Mouse (Mus musculus) thymus, postnatal 36 days (tissue): ENCODE measurements at regions not wholly inside any gene's neighbourhood (a gene's known extent, or its start where the extent isn't known, plus 50 kb on each side); places are given as distances from the start of the nearest gene placed in this dataset.

Experiments used
- DNase-seq, 2 experiments: peaks; one replicate each; pipeline ENCODE4 v3.0.0; 2022; ENCODE audit warnings: mixed read lengths in 2 of 2

DNA sequence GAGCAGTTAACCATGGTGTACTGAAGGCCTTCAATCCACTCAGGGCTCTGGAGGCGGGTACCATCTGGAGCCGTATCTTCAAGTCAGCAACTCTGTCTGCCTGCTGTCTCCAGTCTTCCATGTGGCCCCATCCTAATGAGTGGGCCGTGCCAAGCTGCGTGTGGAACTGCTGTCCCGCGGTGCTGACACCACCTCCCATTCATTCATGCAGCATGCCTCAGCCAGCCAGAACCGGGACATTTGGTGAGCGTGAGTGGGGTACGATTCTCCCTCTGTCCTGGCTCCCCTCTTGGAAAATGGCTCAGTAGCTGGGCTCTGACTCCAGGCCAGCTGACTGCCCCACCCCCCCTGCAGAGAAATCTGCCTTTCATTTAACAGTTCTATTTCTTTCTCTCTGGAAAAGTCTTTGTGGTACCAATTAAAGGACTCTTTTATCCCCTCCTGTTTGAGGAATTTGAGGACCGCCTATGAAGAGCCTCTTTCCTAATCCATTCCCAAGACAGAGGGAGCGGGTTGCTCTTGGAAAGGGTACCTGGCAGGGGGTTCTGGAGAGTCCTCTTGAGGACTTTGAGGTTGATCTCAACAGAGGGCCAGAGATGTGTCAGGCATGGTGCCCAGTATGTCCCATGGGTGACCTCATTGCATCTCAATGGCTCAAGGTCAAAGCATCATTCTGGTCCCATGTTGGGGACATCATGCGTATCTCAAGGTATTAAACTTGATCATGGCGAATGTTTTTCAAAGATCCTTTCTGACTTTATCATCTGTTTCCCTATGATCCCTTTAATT lies 55.5 kb upstream of the Brd7 start:
- DNase-seq: no peak

DNA sequence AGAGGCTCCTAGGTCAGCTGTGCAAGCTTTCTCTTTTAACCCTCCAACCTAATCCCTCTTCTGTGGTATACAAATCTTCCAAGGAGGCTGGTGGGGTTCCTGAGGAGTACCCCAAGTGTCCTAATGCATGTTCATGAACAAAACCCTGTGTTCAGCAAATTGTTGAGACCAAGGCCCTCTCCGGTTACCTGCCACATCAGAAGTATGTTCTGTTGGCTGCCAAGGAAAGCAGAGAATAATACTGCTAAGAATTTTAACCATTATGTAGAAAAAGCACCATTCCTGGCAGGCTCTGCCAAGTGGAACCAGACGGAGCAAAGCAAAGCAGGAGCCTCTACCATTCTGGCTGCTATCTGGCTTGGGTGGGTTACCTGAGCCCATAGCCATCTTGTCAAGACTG lies 61.3 kb upstream of the Brd7 start:
- DNase-seq: no peak

DNA sequence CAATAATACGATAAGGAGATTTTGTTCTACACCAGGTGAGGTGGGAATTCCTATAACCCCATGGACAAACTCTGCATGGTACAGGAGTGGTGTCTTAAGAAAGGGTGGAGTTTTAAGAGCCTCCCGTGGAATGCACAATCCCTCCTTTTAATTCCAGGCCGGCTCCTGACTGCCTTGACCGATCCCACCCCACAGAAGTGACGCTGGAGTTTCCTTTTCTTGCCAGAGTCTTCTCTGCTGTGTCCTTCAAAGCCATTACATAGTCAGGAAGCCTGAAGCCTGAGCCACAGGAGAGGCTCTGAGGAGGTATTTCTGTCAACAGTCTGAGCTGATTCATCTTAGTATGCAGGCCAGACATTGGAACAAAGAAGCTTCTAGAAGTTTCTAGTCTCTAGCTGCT lies 66.6 kb upstream of the Brd7 start:
- no peak for DNase-seq

DNA sequence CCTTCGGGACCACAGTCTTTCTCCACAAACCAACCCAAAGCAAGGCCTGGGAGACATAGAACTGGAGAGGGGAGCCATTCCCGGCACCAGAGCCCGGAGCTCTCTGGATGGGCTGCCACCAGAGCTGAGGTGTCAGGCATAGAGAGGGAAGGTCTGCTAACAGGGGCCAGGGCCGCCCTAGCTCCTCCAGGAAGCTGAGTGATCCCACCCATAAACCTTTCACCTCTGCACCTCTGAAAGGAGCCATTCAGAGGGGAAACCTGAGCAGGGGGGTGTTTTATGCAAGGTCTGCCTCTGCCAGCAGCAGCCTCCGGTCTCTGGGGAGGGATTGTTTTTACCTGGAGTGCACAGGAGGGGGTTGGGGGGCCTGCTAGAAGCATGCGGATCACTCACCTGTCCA lies 69.4 kb upstream of the Brd7 start:
- DNase-seq: no peak

DNA sequence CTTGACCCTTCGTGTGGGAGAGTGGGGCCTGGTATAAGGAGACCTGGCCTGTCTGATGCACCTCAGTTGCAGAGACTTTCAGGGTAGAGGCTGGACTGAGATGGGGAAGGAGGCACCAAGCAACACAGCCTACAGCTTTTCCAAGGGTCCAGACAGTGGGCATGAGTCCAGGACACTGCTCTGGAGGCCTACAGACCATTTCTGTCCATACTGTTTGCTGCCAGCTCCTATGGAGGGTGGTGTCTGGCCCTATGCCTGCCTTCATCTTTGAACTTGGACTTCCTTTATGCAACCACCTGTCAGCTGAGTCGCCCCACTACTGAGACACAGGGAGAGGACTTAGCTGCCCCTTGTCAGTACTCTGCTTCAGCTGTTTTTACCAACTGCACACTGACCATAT lies 73.7 kb upstream of the Brd7 start:
- DNase-seq: no peak

DNA sequence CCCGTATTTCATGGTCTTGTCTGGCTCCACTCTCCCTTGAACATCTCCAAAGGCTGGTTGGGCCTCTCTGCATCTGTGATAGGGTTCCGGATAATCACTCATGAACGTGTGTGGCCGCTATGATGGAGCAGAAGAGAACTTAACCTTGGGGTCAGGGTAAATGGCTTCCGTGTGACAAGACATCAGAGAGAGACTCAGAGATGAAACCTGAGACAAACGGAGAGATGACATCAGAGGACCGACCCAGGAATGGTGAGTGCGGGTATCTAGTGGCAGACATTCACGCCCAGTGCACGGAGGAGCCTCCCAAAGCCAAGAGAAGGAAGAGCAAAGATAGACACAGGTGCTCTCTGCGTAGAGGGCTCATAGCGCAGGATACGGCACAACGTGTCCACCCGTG lies 78.2 kb upstream of the Brd7 start:
- no peak for DNase-seq

DNA sequence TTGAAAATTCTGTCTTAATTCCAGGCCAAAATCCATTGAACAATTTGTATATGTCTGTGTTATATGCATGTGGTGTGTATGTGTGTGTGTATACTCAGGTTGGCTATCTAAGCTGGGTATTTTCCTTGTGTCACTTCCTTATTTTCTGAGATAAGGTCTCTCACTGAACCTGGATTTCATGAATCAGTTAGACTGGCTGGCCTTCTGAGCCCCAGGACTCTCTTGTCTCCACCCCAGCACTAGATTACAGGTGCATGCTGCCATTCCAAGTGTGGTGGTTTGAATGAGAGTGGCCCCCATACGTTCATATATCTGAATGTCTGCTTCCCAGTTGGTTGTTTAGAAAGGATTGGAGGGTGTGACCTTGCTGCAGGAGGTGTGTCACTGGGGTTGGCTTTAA lies 77.8 kb upstream of the Nkd1 start:
- no peak for DNase-seq

DNA sequence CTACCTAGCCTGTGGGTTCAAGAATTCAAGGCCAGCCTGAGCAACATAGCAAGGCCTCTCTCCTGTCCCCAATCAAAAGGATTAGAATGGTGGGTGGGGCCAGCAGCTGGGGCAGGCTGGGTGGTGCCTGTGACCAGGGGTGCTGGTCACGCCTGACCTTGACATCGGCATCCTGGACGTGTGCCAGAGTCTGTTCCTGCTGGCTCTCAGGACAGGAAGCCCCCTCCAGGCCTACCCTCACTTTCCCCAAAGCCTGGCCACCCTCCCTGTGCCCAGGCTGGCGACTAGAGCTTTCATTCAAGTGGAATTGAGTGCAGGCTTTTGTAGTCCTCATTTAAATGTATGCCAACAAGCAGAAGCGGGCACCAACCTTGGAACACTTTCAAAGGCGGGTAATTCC lies 73.7 kb upstream of the Nkd1 start:
- DNase-seq: no peak

DNA sequence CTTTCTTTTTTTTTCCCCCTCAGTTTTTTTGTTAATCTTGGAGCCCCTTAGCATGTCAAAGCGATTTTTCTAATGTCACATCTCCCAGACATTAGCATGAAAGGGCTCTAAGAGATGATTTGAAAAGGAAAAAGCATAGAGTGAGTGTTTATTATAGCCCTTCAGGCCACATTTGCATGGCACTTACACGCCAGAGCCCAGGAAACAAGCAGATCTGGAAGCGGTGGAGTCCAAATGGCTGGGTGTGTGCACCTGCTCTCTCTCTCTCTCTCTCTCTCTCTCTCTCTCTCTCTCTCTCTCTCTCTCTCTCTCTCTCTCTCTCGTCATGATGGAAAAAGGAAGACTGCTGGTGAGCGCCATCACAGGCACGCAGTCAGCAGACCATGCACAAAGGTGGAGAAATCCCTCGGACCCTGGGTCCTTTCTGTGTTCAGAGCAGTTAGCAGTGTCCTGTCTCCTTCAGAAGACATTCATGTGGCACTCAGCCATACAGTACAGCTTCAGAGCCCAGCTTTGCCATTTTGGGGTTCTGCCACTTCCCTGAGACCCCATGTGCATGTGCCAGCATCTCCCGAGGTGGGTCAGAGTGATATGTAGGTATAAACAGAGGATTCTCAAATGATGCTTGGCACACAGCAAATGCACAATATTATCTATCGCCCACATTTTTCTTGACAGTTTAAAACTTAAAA lies 73.2 kb upstream of the Nkd1 start:
- no peak for DNase-seq

DNA sequence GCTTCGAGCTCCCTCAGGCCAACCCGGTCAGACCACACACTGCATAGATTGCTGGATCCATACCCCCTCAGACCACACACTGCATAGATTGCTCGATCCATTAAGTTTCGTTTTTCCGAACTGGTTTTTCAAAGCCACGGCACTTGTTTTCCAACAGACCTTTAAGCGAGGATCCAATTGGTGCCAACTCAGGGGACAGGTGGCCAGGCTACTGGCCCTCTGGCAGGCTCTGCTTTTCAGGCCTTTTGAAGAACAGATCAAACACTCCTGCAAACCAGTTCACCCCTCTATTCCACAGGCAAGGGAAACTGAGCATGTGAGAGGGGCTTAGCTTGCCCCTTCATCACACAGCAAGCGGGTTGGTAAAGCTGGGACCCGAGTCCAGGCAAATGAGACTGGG lies 72.2 kb upstream of the Nkd1 start:
- no peak for DNase-seq

DNA sequence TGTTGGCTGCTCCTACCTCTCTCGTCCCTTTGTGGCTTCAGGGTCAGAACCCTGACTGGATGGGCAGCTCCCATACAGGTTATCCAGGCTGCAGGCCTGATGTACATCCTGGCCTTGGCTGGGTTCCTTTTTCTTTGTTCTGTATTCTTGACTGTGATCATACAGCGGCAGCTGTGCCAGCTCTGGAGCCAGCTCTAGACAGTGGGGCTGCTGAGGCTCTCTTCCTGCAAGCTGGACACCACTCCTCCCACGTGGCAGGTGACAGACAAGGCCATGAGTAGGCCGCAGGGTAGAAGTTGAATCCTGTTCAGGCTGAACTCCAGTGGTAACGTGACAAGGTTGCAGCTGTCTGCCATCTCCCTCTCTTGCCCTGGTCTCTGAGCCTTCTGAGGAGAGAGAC lies 71.6 kb upstream of the Nkd1 start:
- DNase-seq: no peak

DNA sequence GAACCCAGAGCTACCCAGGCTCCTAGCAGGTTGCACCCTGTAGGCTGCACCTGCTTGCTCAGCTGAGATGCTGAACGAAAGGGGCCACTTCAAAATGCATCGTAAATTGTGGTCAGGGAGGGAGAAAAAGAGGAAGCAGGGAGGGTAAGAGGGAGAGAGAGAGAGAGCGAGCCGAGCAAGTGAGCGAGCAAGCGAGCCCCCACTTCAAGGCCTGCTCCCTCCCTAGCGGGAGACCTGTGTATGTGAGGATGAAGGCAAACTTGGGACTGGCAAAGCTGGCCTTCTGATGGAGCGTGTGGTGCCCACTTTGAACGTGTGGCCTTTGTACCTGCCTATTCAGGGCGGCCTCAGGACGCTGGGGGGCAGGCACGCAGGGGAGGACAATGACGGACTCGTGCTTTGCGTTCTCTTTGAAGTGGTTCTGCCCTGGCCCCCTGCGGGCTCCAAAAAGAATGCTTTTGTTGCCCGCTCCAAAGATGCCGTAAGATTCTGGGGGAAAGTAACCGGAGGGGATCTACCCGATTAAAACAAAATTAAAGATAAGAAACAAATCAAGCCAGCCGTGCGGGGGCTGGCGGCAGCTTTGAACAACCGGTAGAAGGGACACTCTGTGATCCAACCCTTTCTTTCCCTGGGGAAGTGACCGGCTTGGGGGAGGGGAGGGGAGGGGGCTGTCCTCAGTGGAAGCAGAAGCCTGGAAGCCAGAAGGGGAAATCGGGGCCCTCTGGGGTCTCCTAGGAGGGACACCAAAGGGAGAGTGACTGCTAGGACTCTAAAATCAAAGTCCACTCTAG lies 70.1 kb upstream of the Nkd1 start:
- DNase-seq: peak; percentile 21 to 47

DNA sequence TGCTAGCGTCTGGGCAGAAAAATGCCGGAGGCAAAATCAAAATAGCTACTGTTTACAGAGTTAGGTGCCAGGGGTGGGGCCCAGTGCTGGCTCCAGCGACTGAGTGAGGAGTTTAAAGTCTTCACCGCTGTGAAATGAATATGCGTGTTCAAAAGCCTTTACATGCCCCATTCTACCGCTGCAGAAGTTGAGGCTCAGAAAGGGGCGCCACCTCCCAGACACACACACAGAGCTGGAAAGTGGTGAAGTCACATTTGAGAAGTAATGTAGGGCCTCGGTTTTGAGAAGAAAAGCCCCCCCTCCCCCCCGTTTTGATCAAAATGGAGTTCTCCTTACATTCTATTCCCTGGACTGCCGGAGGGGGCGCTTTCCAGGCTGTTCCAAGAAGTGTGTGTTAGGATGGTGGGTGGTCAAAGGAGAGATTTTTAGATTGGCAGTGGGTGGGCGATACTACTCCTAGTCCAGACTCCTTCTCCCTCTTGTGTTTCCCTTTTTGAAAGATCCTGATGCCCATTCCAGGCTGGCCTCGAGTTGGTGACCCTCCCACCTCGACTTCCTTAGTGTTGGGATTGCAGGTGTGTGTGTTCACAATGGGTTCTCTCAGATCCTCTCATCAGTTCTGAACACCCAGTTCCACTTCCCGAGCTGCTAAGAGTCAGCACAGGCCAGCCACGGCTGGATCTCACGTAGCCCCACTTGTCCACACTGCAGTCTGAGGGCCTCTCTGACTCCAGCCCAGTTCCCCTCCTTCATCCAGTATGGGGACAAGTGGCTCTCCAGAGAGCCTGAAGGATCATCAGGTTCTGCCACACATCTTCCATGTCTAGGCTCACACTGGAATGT lies 69.3 kb upstream of the Nkd1 start:
- DNase-seq: no peak

DNA sequence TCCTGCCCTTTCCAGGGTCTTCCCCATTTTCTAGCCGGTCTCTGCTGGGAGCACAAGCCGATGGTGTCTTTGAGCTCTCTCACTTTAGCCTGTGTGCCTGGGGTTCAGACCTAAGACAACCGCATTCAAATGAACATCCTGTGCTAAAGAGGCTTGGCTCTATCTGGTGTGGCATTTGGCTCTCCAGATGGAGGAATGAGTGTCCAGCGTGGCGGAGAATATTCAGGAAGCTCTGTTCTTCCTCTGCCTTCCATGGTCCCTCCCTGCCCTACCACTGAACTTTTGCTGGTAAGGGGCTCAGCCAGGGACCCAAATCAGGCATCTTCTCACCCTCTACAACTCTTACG lies 68.7 kb upstream of the Nkd1 start:
- no peak for DNase-seq

DNA sequence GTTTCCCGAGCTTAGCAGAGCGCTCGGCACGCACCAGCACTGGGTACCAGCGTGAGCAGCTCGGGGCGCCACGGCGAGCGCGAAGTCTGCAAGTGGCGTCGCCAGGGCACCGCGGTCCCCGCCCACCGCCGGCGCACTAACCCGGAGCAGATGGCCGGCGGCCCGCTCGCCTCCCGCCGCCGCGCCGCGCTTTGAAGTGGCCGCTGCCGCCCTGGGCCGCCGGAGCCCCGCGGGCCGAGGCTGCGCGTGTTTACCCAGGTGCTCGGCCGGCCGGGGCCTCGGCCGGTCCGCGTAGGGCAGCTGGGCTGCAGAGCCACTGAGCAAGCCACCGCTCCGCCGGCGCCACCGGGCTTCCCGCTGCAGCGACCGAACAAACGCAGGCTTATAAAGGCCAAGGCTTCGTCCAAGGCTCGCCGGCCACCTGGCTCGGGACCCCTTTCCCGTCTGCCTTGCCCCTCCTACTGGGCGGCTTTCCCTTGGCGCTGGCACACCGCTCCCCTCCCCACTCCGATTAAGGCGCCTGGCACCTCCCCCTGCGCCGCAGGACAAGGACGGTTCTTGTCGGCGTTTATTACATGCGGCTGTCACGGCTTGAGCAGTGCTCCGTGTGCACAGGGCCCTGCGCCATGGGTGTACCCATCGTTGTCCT lies 67.0 kb upstream of the Nkd1 start:
- DNase-seq: peak; percentile 12 to 29

DNA sequence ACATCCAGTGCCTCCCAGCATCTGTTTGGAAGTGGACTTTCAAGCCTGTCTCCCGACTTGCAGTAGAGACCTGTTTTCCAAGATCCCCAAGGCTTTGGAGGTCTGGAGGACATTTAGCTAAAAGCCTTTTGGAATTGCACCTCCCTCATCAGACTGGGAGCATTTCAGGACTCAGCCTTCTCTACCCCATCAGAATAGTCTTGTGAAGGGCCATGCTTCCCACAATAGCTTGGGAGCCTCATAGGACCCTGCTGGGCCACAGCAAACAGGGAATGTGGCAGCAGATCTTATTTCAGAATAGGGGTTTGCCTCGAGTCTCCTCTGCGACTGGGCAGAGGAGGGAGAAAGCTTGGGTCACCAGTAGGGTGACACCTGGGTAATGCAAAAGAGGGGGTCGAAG lies 66.2 kb upstream of the Nkd1 start:
- DNase-seq: no peak

DNA sequence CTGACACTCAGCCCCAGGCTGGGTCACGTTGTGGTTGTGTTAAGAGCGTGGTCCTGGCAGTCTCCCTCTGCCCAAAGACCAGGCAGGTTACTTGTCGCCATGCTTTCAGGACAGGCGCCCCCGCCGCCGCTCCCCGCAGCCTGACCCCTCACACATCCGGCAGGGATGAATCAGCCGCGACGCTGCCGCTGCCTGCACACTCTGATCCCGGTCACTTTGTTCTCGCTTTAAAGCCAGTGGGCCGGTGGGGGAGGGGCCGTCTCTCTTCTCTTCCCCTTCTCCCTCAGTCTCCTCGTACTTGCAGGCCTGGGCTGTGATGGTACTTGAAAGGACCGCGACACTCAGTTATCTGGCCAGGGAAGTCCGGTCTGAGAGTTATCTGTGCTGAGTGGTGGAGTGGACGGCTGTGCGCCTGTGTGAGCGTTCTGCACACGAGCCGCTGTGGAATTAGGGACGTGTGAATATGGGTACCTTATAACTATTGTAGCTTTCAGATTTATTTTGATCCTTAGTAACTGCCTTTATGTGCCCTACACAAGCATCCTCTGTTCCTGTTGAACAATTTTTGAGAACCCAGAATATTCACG lies 65.6 kb upstream of the Nkd1 start:
- no peak for DNase-seq

DNA sequence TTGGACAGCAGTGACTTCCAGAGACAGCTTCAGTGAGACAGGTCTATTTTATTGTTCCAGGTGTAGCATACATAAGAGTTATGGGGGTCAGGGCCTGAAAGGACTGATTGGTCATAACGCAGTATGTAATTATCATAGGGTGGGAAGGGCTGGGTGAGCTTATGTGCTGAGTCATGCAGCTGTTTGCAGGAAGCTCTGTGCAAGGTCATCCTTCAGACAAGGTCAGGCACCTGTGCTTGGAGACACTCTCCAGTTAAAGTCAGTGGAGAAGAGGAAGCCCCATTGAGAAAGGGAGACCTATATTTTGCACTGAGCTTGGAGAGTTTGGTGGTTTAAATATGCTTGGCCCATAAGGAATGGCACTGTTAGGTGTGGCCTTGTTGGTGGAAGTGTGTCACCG lies 62.0 kb upstream of the Nkd1 start:
- DNase-seq: no peak

DNA sequence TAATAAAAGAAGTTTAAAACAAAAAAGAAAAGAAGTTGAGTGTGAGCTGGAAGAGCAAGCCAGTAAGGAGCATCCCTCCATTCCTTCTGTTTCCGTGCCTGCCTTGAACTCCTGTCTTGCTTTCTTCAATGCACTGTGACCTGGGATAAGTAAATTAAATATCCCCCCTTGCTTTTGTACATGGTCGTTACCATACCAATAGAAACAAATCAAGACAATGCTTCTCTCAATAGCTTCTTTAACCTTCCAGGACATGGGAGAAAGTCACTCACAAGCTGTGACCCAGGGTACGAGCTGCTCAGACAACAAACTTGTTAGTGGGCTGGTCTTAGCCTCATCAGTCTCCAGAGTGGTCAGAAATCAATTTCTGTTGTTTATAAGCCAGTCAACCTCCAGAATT lies 53.4 kb upstream of the Nkd1 start:
- no peak for DNase-seq

DNA sequence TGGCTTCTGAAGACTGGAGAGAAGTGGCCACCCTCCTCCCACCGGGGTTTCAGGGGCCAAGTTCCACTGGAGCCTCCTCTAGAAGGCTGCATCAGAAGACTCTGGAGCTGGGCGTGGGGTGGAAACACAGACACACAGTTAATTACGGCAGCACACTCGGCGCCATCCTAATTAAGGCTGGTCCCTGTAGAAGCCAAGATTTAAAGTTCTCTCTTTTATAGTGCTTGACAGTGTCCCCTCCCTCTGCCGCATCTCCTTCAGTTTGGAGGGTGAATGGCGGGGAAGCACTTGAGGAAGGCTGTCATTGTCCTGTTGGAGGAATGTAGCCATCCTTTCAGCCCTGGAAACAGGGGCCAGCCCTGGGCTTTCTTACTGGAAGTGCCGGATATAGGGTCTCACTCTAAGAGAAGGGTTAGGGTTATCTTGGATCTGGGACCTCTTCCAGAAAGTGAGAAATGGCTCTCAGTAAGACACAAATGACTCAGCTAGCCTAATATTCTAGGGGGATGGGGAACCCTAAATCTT lies 50.2 kb upstream of the Nkd1 start:
- DNase-seq: no peak
